Mouse (Mus musculus) small intestine, adult 2 months (tissue): ENCODE measurements at regions not wholly inside any gene's neighbourhood (a gene's known extent, or its start where the extent isn't known, plus 50 kb on each side); places are given as distances from the start of the nearest gene placed in this dataset.

Source experiments
- CTCF ChIP-seq: fragments of 200-500 bp; IDR thresholded peaks from 2 replicates; pipeline ENCODE4 v1.5.1; 2012; ENCODE audit warnings: low read depth, mild to moderate bottlenecking, control low read depth, inconsistent platforms, low read length, moderate library complexity, mixed read lengths; ENCODE audit not compliant: insufficient replicate concordance, insufficient read length; ENCODE audit errors: extremely low read depth
- POLR2A ChIP-seq: fragments of 200-500 bp; IDR thresholded peaks from 2 replicates; pipeline ENCODE4 v1.6.1; 2012; ENCODE audit warnings: low read depth, mild to moderate bottlenecking, control low read depth, inconsistent platforms, low read length, moderate library complexity

DNA sequence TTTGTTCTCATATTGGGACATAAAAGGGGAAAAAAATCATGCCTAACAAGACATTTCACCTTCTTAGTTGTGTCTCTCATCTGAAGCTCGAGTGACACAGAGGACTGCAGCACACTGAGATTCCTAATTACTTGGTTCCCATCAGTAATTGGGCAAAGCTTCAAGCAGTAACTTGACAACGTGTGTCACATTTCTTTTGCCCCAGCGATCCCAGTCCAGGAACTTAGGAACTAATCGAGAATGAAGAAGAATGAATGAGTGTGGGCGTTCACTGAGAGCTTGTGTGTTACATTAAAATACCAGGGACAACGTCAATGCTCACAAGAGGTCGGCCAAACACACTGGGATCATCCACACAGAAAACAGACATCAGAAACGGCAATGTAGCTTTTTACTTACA lies 131.9 kb upstream of the Klf7 start:
- TF ChIP-seq CTCF (no peak), POLR2A (no peak)
